Mouse (Mus musculus): ENCODE data around the gene Loxl1.
"Not testable (repeated sequence)": the region's sequence is repeated elsewhere in the genome, so short reads cannot be mapped to it uniquely, and the experiment has no call there.

Loxl1 gene

DNA sequence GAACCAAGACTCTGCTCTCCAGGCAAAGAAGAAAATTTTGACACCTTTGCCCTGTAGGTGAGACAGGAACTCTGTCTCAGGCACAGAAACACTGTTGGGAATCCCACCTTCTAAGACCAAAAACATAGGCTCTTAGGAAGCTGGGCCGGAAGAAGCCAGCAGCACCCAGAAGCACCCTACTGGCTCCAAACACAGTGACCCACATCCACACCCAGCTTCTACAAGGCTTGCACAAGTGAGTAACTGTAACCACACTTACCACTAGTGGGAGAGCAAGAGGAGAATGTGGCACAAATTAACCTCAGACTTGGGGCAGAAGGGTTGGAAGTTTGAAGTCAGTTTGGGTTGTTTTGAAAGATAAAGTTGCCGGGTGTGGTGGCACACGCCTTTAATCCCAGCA is 37.2 kb downstream of the Loxl1 start:
- DNase-seq: no peak

DNA sequence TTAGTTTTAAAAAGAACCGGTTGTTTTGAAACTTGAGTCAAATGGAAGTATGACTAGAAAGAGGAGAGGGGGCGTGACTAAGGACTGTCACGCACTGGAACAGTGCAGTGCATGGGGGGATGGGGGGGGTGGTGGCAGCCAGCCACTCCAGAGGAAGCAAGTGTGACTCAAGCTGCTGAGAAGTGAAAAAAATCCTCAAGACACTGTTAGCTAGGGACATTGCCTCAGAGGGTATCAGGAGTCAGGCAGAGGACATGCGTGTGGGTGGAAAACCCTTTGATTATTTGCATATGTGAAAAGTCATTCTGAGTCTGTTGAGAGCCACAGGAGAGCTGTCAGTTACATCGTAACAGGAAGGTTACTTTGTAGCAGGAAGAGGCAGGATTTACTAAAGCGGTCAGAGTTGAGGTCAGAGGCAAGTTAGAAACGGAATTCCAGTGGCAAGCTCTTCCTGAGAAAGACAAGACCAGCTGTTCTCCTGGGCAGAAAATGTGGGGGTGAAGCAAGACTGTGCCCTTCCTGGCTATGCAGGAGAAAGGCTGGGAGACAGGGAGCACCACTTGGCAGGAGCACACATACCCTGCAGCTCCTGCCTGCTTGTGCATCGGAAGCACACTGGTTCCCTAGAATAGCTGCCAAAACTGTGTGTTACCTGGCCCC is 37.7 kb downstream of the Loxl1 start:
- peak in 1 of 2 experiments; percentile 11 for DNase-seq

DNA sequence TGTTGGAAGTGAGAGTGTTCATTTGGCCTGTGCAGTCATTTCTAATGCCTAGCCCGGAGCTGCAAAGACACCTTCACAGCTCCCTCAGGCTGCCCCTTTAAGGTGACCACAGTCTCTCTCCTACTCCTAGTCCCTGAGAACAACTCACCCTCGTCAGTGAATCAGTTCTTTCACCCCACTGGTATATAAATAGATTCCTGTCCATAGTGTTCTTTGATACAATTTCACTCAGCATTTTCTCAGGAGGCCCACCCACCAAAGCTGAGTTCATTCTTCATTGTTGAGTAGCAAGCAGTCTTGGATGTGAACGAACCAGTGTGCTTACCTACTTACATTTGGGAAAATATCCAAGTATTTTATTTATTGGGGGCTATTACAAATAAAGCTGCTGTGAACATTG is 38.4 kb downstream of the Loxl1 start:
- DNase-seq: no peak

DNA sequence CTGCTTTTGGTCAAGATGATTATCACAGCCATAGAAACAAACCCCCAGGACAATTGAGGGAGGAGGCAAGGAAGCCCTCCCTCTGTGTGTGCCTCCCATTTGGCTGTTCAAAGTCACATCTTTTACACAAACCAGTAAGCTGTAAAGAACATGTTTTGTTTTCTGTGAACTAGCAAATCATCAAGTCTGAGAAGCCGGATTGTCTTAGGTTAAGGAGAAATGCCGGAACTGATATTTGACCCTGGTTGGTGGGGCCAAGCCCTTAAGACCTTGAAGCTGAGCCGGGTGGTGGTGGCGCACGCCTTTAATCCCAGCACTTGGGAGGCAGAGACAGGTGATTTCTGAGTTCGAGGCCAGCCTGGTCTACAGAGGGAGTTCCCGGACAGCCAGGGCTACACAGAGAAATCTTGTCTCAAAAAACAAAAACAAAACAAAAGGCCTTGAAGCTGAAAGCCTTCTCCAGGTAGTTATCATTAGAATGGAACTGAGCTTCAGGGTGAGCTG is 38.8 kb downstream of the Loxl1 start:
- DNase-seq: no peak

DNA sequence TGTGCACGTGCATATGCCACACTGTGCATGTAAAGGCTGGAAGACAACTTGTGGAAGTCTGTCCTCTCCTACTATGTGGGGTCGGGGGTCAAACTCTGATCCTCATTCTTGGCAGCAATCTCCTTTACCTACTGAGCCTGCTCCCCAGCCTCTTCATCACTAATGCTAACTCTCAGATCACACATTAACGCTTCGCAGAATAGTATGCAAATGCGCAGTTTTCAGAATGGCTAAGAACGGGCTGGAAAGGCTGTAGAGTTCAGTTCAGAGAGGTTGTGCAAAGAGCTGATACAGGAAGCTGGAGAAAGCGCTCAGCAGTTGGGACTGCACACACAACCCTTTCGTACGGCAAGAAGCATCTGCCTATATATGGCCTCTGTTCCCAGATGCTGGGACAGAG is 40.1 kb downstream of the Loxl1 start:
- no peak for DNase-seq

DNA sequence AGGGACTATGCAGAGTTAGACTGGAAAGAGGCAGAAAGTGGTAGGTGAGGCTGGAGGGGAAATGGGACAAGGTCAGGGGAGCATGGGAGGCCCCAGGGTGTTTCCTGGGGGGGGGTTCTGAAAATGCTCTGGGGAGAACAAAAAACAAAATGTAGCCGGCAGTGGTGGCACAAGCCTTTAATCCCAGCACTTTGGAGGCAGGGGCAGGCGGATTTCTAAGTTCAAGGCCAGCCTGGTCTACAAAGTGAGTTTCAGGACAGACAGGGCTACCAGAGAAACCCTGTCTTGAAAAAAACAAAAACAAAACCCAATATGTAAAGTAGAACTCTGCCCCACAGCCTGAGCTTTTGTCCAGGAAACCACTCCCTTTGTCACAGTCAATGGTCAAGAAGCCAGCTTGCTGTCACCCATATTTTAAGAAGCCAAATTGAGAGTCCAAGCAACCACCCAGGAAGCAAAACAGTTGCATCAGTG is 40.9 kb downstream of the Loxl1 start:
- DNase-seq: no peak

DNA sequence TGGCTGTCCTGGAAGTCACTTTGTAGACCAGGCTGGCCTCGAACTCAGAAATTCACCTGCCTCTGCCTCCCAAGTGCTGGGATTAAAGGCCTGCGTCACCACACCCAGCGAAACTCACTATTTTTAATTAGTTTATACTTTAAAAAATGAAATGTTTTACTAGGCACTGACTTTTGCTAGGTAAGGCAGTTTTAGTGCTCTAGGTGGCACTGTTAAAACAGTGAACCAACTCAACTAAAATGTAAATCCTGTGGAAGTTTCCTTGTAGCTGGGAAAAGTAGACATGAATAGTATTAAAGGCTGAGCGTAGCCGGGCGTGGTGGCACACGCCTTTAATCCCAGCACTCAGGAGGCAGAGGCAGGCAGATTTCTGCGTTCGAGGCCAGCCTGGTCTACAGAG is 41.4 kb downstream of the Loxl1 start:
- DNase-seq: not testable (repeated sequence)

- DNase-seq: no peak
These were observed 41.9 kb downstream of the Loxl1 start for GRCm38 (mm10) chr9:58271109-58271508.

DNA sequence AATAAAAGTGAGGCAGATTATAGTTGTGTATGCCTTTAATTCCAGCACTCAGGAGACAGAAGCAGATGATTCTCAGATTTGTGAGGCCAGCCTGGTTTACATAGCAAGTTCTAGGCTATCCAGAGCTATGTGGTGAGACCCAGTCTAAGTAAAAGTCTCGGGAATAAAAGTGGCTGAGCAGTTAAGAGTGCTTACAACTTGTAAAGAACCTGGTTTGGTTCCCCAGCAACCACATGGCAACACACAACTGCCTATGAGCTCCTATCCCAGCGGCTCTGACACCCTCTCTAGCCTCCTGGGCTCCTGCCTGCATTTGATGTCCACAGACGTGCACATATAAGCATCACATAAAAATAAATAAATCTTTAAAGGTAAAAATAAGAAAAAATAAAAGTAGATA is 42.9 kb downstream of the Loxl1 start:
- DNase-seq: no peak

DNA sequence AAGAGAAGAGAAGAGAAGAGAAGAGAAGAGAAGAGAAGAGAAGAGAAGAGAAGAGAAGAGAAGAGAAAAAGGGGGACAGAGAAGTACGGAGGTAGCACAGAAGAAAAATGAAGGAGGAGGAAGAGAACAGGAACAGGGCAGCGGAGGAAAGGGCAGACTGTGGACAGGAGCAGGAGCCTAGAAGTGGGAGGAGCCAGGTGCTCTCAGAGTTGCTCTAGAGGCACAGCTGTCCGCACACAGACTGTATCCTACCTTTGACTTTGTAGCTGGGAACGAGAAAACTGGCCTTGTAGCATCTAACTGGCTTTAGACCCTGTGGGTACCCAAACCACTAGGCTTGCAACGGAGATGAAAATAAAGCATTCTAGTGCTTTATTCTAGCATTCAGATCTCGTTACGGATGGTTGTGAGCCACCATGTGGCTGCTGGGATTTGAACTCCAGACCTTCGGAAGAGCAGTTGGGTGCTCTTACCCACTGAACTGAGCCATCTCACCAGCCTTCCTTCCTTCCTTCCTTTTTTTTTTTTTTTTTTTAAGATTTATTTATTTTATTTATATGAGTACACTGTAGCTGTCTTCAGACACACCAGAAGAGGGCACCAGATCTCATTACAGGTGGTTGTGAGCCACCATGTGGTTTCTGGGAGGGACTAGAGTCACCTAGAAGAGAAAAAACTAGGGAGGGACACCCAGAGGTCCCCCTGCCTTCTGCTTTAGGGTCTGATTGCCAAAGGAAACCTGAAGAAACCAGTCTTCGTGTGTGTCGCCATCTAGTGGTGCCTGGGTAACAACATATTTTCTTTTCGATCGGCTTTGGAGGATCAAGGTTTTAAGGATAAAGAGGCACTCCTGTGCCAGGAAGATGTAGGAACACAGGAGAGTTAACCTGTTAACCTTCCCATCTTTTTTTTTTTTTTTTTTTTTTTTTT is 44.3 kb downstream of the Loxl1 start:
- peak; percentile 61 to 67 for DNase-seq

- no peak for DNase-seq
These were observed 45.9 kb downstream of the Loxl1 start for GRCm38 (mm10) chr9:58267046-58267445.

GRCm38 (mm10) chr9:58266571-58267011 is 46.4 kb downstream of the Loxl1 start:
- no peak for DNase-seq

GRCm38 (mm10) chr9:58265368-58265767 is 47.6 kb downstream of the Loxl1 start:
- DNase-seq: no peak

- DNase-seq: no peak
These were observed 50.5 kb downstream of the Loxl1 start for GRCm38 (mm10) chr9:58262507-58262906.

- DNase-seq: no peak
These were observed 57.0 kb downstream of the Loxl1 start for GRCm38 (mm10) chr9:58255704-58256685.

- no peak for DNase-seq
These were observed 57.9 kb downstream of the Loxl1 start for GRCm38 (mm10) chr9:58255105-58255504.

DNA sequence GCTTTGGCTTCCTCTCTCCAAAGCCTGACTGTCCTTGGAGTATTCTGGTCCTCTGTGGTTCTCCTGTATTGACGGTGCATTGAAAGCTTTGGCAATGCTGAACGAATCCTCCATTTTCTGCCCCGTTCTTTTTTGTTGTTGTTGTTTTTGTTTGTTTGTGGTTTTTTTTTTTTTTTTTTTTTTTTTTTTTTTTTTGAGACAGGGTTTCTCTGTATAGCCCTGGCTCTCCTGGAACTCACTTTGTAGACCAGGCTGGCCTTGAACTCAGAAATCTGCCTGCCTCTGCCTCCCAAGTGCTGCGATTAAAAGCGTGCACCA is 59.2 kb downstream of the Loxl1 start:
- not testable (repeated sequence) for DNase-seq

DNA sequence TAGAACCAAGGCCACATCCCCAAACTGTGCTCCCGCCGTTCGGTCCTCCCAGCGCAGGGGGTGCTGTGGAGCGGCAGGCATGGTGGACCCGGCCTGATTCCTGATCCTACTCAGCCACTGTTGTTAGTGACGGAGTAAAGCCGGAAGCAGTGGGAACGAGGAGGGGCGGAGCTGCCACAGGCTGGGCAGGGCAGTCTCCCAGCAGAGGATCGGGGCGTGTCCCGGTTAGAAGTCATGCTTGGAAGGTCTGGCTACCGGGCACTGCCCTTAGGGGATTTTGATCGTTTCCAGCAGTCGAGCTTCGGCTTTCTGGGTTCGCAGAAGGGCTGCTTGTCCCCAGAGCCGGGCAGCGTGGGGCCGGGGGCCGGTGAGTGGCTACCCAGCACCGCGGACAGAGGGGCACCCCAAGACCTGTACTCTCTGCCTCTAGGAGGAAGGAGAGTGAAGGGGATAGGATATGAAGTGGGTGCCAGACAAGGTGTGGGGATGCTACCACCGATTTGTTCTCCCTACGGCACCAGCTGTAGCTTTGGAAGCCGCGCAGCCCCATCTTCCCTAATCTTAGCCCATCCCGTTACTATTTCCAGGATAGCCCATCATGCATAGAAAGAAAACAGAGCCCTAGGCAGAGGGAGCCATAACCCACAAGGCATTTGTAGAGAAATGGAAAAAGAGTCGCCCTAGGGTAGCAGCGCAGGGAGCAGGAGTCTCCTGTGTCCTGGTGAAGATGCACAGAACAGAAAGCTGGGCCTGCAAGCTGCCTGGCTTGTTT is 59.8 kb downstream of the Loxl1 start, which contains the start of gene Stoml1:
Gene Stoml1 (plus strand): TSS at position 132 of the 772 bp plus-strand sequence.
- peak; percentile 94 for DNase-seq

- DNase-seq: not testable (repeated sequence)
These were observed 62.3 kb downstream of the Loxl1 start for GRCm38 (mm10) chr9:58250730-58251129.

- no peak for DNase-seq
These were observed 62.7 kb downstream of the Loxl1 start for GRCm38 (mm10) chr9:58250322-58250721.

- DNase-seq: peak; percentile 72 to 79
These were observed 63.3 kb downstream of the Loxl1 start, which contains the start of gene Pml for GRCm38 (mm10) chr9:58249592-58250192. Gene Pml, minus strand, starts transcription at chr9:58249786.
